Mouse (Mus musculus) liver, postnatal 0 days (tissue): ENCODE data around the gene Mrps27. TPM values are rescaled to one million over a fixed set of nuclear protein-coding genes. Genes with fewer than 3 reads are reported as not detected.

Experiments used
- ATAC-seq: fragments of 200-750 bp; cut with Nextera tagmentation; 2 replicates; pipeline ENCODE4 v1.8.0; 2017; ENCODE audit warnings: mild to moderate bottlenecking, moderate library complexity
- DNase-seq: peaks from one replicate; pipeline ENCODE4 v3.0.0-alpha.2; 2016
- H3K27ac ChIP-seq: fragments of 300-500 bp; sonication (generic); 2 replicates; pipeline ENCODE4 v1.5.1; 2014; ENCODE audit warnings: antibody characterized with exemption, moderate library complexity, mild to moderate bottlenecking, low read depth
- H3K27me3 ChIP-seq: fragments of 300-500 bp; sonication (generic); 2 replicates; pipeline ENCODE4 v1.6.1; 2014; ENCODE audit warnings: low read length, control low read depth, mixed read lengths; ENCODE audit not compliant: insufficient read depth
- H3K36me3 ChIP-seq: fragments of 300-500 bp; sonication (generic); replicated peaks from 2 replicates; pipeline ENCODE4 v1.6.1; 2014; ENCODE audit warnings: mild to moderate bottlenecking, control low read depth, low read length, moderate library complexity, mixed read lengths; ENCODE audit not compliant: insufficient read depth
- H3K4me1 ChIP-seq: fragments of 300-500 bp; sonication (generic); 2 replicates; pipeline ENCODE4 v1.6.1; 2014; ENCODE audit warnings: antibody characterized with exemption, mild to moderate bottlenecking, control low read depth; ENCODE audit not compliant: insufficient read depth
- H3K4me2 ChIP-seq: fragments of 300-500 bp; sonication (generic); 2 replicates; pipeline ENCODE4 v1.6.1; 2014; ENCODE audit warnings: low read depth, mild to moderate bottlenecking, low read length, moderate library complexity, mixed read lengths
- H3K4me3 ChIP-seq: fragments of 300-500 bp; sonication (generic); 2 replicates; pipeline ENCODE4 v1.5.1; 2014; ENCODE audit warnings: low read depth, low read length
- H3K9ac ChIP-seq: fragments of 300-500 bp; sonication (generic); replicated peaks from 2 replicates; pipeline ENCODE4 v1.6.1; 2014; ENCODE audit warnings: mild to moderate bottlenecking, moderate library complexity
- H3K9me3 ChIP-seq: fragments of 300-500 bp; sonication (generic); 2 replicates; pipeline ENCODE4 v1.6.1; 2016; ENCODE audit warnings: mild to moderate bottlenecking, control low read depth, low read length, mixed read lengths
- CTCF ChIP-seq: sonication (generic); IDR thresholded peaks from 2 replicates; pipeline ENCODE4 v1.5.1; 2016; ENCODE audit warnings: antibody characterized with exemption, low read depth
- EP300 ChIP-seq: IDR thresholded peaks from 2 replicates; pipeline ENCODE4 v1.6.1; 2016; ENCODE audit warnings: antibody characterized with exemption, low read depth, mild to moderate bottlenecking
- WGBS: fragments of 180-500 bp; shearing (Covaris S2); extraction: QIAGEN DNeasy Blood & Tissue Kit; methylation state at CpG from one replicate; pipeline ENCODE4 v1.1.7; 2014; ENCODE audit not compliant: insufficient replicate concordance; 5-methylcytosine and 5-hydroxymethylcytosine counted together
- polyA plus RNA-seq: library from polyadenylated mRNA; unstranded; fragments of >200 nt; fragmentation: Nextera tagmentation; extraction: Ambion mirVana; gene quantifications from 2 replicates; pipeline ENCODE4 v1.2.1, GENCODE M21; 2015

Gene Mrps27
- polyA plus RNA-seq, 1 experiment from 2014 or later = 16.6 TPM

DNA sequence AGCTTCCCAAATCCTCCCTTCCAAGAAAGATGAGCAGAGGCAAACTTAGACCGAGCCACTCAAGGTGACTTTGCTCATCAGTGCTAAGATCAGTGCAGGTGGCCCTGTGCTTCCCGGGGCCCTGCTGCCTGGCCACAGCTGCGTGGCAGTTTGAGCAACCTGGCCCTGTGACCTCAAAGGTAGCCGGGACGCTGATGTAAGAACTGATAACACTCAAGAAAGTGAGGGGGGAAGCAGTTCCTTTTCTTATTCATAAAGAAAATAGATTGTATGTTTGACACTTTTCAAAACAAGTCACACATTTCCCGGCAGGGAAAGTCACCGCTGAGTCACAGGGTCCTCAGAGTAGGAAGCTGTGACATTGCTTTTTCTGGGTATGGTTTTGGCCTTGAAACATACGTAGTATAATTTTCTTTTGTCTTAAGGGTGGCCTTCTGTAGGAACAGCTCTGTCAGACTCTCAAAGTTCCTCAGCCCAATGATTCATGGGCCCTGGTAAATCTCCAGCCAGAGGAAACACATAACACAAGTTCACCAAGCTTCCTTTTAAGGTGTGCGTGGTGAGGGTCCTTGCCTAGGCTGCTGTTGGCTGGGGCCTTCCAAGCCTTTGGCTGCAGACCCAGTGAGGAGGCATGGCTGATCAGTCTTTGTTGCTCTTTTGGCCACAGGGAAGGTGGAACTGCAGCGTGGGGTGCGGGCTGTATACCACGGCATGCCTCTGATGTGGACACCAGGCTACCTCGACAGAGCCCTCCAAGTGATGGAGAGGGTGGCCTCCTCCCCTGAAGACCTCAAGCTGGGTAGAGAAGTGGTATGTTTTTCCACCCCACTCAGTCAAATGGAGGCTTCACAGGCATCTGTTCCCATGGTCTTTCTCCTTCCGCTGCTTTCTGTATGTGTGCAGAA, 66.3 kb downstream of the Mrps27 start:
- no peak for TF ChIP-seq CTCF
- TF ChIP-seq EP300 = no peak
- WGBS = 75% methylated on average over 14 of the region's 14 CpGs
- H3K36me3 ChIP-seq = peaks cover 18% of the 10 kb centered on the region
- ATAC-seq (no peak), DNase-seq (no peak)
- H3K4me1 ChIP-seq = no peaks in the 10 kb centered on the region
- H3K27ac ChIP-seq = no peak overlapping the region
- H3K27me3 ChIP-seq = no peaks in the 10 kb centered on the region
- no peak overlapping the region for H3K4me3 ChIP-seq
- no peaks in the 10 kb centered on the region for H3K9me3 ChIP-seq
- no peak overlapping the region for H3K4me2 ChIP-seq
- no peak overlapping the region for H3K9ac ChIP-seq

GRCm38 (mm10) chr13:99411761-99412160, 67.2 kb downstream of the Mrps27 start:
- no peaks in the 10 kb centered on the region for H3K27me3 ChIP-seq
- DNase-seq = no peak
- no peaks in the 10 kb centered on the region for H3K4me1 ChIP-seq
- H3K4me2 ChIP-seq = no peak overlapping the region
- no peak overlapping the region for H3K27ac ChIP-seq
- no peak for ATAC-seq
- no peak overlapping the region for H3K9ac ChIP-seq
- H3K4me3 ChIP-seq = no peak overlapping the region
- H3K9me3 ChIP-seq = no peaks in the 10 kb centered on the region
- 88% methylated on average over 3 of the region's 3 CpGs for WGBS
- H3K36me3 ChIP-seq = peaks cover 16% of the 10 kb centered on the region
- no peak for TF ChIP-seq CTCF
- no peak for TF ChIP-seq EP300

GRCm38 (mm10) chr13:99412477-99413080, 68.0 kb downstream of the Mrps27 start:
- Histone ChIP-seq H3K9ac (no peak overlapping the region), H3K36me3 (peaks cover 16% of the 10 kb centered on the region), H3K4me1 (no peaks in the 10 kb centered on the region), H3K9me3 (no peaks in the 10 kb centered on the region), H3K4me2 (no peak overlapping the region), H3K27ac (0 out of 2 replicates have a peak overlapping the region, but pooled peaks have one; percentile 18), H3K27me3 (no peaks in the 10 kb centered on the region), H3K4me3 (no peak overlapping the region)
- WGBS = 60% methylated on average over 11 of the region's 11 CpGs
- TF ChIP-seq EP300 = no peak
- TF ChIP-seq CTCF = no peak
- ATAC-seq (no peak), DNase-seq (no peak)

DNA sequence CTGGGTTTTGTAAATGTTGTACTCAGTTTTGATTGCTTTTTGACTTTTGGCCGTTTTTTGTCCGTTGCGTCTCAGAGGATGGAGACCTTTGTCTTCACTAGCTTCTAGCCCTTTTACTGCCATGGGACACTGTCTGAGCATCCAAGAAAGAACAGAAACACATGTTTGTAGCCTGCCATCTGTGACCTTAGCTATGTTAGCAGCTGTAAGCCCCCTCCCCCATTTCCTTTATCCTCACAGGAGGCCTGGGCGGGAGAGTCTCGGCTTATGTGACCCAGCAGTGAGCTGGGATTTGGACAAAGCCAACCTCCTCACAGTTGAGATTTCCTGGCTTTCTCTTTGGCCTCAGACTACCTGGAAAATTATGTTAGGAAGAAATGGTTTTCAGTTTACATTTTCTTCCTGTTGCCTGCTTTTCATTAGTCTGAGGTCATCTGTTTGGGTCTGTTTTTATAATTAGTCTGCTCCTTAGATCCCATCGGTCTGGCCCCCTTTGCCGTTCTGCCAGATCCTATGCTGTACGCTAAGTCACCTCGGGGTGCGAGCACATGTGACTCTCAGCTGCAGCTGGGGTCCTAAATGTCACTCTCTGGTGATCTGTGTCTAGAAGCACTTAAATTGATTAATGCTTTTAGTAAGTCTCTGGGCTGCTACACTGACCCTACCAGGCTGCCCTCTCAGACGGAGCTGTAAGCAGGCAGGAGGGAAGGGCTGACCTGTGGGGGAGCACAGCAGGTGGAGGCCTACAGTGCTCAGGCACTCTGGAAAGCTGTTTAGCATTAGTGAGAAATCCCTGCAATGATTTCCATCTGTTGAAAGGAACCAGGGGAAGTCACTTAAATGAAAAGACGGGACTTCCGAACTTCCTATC, 69.1 kb downstream of the Mrps27 start:
- H3K36me3 ChIP-seq = peaks cover 16% of the 10 kb centered on the region
- no peak for TF ChIP-seq CTCF
- no peak for TF ChIP-seq EP300

DNA sequence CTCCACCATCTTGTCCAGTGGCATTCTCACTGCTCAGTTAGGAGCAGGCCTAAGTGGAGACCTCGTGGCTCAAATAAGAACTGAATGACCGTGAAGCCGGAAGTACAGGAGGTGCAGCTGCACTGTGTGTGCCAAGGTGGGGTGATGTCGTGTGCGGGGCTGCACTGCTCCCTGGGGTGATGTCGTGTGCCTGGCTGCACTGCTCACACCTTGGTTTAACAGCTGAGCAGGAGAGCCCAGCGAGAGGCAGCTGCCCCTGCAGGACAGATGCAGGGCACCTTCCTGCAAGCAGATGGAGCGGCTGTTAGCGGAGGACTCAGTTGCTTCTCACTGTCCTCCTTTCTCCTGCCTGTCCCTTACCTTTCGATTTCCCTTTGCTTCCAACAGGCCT, 69.8 kb downstream of the Mrps27 start:
- Histone ChIP-seq H3K4me3 (no peak overlapping the region), H3K36me3 (peaks cover 16% of the 10 kb centered on the region), H3K27ac (no peak overlapping the region), H3K4me2 (no peak overlapping the region), H3K9ac (no peak overlapping the region), H3K9me3 (no peaks in the 10 kb centered on the region), H3K4me1 (no peaks in the 10 kb centered on the region), H3K27me3 (no peaks in the 10 kb centered on the region)
- DNase-seq (no peak), ATAC-seq (no peak)
- TF ChIP-seq CTCF (no peak), EP300 (no peak)
- WGBS = 84% methylated on average over 10 of the region's 10 CpGs

More for the DNA sequence above, 69.1 kb downstream of the Mrps27 start:
- DNase-seq (no peak), ATAC-seq (no peak)
- Histone ChIP-seq H3K27ac (no peak overlapping the region), H3K9ac (no peak overlapping the region), H3K4me1 (no peaks in the 10 kb centered on the region), H3K4me3 (no peak overlapping the region), H3K27me3 (no peaks in the 10 kb centered on the region), H3K4me2 (no peak overlapping the region), H3K9me3 (no peaks in the 10 kb centered on the region)
- 85% methylated on average over 13 of the region's 13 CpGs for WGBS

DNA sequence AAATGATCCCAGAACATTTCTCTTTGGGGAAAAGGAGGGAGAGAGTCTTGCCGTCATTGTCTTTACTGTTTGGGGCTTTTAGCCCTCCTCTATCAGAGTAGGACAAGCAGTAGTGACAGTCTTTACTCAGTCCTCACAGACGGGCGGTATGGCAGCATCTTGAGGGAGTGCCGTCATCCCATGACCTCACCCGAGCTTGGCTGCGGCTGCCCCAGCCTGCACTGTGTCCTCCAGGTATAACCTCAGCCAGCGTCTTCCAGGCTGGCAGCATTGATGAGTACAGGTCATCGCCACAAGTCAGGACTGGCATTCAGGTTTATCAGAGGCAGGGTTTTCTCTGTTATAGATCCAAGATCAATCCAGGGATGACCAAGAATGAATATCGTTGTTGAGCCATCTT, 72.0 kb downstream of the Mrps27 start:
- no peaks in the 10 kb centered on the region for H3K27me3 ChIP-seq
- no peak overlapping the region for H3K4me3 ChIP-seq
- no peak overlapping the region for H3K9ac ChIP-seq
- ATAC-seq (no peak), DNase-seq (no peak)
- H3K36me3 ChIP-seq = peaks cover 9% of the 10 kb centered on the region
- H3K4me1 ChIP-seq = no peaks in the 10 kb centered on the region
- H3K9me3 ChIP-seq = no peaks in the 10 kb centered on the region
- H3K4me2 ChIP-seq = no peak overlapping the region
- TF ChIP-seq EP300 (no peak), CTCF (no peak)
- WGBS = 76% methylated on average over 9 of the region's 9 CpGs
- no peak overlapping the region for H3K27ac ChIP-seq
